Mouse (Mus musculus): ENCODE data around the gene Clca3a2.
"Not testable (repeated sequence)": the region's sequence is repeated elsewhere in the genome, so short reads cannot be mapped to it uniquely, and the experiment has no call there.

The Clca3a2 gene

GRCm38 (mm10) chr3:144819219-144819618 lies at the start of gene Clca3a2:
Gene Clca3a2, minus strand, starts transcription at chr3:144819494.
- DNase-seq (ENCODE audit: low spot score in 2 of 2) = not testable (repeated sequence)

DNA sequence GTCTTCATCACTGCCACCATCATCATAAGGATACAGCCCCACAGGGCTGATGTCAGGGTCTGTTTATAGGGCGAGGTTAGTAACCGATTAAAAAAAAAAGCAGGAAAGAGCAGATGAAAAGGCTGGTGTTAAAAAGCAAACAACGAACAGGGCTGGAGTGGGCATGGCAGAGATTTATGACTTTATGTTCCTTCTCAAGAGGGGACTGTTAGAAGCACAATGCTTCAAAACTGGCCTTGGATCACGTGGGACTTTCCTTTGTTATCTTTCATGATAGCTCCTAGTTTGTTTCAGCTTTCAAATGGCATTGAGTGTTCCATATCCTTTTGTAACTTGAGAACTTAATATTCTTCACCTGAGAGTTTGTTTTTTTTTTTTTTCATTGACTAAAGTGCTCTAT lies 30.3 kb upstream of the Clca3a2 start:
- no peak for DNase-seq (ENCODE audit: low spot score in 2 of 2)

DNA sequence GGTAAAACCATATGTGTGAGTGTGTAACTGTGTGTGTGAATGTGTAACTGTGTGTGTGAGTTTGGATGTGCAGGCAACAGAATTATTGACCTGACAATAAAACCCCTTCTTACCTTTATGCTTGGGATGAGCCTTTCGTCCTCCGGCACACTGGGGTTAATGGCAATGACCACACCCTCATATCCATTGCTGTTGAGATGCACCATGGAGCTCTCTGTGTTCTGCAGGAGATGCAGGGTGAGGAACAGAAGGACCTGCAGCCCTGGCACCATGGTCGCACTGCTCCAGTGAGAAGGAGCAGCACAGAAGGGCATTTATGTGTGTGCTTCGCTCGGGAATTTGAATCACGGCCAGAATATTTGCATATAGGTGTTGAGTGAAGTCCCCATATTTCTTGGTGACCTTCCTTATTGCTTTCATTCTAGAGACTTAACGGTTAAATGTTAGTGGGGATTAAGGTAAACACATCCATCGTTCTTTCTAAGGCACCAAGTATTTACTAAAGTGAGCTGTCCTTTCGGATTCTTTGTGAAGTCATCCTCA lies 29.8 kb upstream of the Clca3a2 start, which contains the start of gene Clca3b:
Clca3b (minus strand) TSS at position 344 of the 543 bp plus-strand sequence.
- DNase-seq (ENCODE audit: low spot score in 2 of 2) = not testable (repeated sequence)

- DNase-seq (ENCODE audit: low spot score in 2 of 2) = no peak
Measured at GRCm38 (mm10) chr3:144827257-144827656, 8.0 kb upstream of the Clca3a2 start.

DNA sequence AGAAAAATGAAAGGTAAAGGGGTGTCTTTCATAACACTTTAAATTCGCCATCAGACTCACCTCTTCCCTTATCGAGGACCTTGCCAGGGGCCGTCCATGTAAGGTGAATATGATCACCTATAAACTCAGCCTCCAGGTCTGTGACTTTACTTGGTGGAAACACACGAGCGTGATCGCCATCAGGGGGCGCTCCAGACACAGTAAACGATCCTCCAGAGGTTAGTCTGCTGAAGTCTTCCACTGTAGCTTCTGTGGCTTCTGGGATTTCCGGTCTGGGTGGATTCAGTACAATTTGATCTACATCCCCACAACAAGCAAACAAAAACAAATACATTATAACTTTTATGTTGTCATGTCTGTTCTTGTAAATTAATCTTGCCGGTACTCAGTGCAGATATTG lies 5.9 kb upstream of the Clca3a2 start:
- DNase-seq (ENCODE audit: low spot score in 2 of 2) = peak; percentile 57 to 82

GRCm38 (mm10) chr3:144823331-144823730 lies 4.0 kb upstream of the Clca3a2 start:
- DNase-seq (ENCODE audit: low spot score in 2 of 2) = no peak

GRCm38 (mm10) chr3:144820632-144821031 lies 1.3 kb upstream of the Clca3a2 start:
- DNase-seq (ENCODE audit: low spot score in 2 of 2) = no peak

DNA sequence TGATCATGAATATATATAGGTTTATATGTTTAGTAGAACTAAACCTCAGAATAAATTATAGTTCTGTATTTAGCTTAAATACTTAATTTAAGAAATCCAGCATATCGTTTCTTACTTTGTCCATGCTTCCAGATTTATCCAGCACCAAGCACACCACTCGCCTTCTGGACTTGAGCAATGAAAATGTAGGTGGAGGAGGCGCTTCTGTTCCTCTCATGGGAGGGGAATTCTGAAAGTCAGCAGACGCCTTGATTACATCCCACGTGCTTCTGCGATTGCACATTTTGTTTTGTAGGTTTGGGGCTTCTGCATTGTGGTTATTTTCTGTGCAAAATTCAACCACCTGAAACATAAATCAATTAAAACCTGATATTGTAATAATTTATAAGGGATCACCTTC lies 6.0 kb downstream of the Clca3a2 start:
- DNase-seq (ENCODE audit: low spot score in 2 of 2) = not testable (repeated sequence)

DNA sequence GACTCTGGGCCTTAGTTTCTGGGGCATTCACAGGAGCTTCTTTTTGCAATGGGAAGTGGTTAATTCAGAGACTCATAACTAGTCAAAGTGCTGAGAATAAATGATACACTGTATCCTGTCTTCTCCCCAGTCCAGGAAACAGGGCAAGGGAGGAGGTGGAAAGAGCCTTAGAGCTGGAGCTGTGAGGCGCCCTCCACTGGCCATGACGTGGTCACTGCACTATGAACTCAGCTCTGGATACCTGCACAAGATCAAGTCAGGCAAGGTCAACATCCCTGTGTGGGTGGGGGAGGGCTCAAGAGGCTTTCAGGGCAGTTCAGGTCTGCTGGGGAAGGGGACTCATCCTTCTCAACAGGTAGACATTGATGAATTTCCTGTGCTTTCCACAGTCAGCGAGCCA lies 7.5 kb downstream of the Clca3a2 start:
- no peak for DNase-seq (ENCODE audit: low spot score in 2 of 2)

DNA sequence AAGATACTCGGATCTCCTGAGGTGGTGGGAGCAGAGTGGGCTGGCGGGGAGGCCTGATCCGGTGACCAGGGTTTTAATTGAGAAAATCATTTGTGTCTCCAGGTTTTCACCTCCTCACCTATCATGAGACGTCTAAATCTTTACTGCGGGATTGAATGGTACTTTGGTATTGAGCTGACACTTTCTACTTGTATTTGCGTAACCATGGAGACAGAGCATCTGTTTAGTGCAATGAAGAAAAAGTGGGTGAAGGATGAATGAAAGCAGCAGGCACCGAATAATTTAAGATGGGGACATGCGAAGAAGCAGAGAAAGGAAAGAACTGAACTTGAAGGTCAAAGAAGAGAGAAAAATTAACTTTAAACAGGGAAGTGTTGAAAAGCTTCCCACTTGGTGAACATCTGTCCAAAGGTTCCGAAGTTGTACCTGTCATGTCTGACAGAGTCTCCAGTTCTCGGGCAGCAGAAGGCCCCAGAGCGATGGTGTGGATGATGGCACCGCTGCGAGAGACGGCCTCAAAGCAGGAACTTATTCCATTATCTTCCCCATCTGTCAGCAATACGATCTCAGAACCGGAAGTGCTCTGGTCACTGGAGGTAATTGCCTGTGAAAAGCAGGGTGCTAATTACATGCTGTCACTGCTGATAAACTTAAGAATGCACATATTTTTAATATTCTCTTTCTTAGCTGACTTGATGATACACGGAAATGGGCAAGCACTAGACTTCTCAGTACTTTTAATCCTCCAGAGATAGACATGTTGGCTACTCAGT lies 11.0 kb downstream of the Clca3a2 start:
- DNase-seq (ENCODE audit: low spot score in 2 of 2) = not testable (repeated sequence)

DNA sequence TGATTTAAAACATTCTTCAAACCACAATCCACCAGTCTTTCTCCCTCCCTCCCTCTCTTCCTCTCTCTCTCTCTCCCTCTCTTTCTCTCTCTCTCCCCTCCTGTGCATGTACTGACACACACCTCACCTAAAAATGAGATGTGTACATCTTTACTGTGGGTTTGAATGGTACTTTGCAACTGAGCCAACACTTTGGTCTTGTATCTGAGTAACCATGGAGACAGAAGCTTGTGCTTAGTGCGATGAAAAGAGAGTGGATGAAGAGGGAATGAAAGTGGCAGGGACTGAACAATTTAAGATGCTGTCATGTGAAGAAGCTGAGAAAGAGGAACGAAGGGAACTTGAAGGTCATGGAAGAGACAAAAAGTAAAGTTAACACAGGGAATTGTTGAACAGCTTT lies 12.7 kb downstream of the Clca3a2 start:
- not testable (repeated sequence) for DNase-seq (ENCODE audit: low spot score in 2 of 2)

DNA sequence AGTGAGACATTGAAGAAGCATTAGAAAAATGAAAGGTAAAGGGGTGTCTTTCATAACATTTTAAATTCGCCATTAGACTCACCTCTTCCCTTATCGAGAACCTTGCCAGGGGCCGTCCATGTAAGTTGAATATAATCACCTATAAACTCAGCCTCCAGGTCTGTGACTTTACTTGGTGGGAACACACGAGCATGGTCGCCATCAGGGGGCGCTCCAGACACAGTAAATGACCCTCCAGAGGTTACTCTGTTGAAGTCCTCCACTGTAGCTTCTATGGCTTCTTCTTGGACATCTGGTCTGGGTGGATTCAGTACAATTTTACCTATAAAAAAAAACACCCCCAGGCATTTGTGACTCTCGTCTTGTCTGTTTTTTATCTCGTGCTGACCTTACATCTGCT lies 17.4 kb downstream of the Clca3a2 start:
- DNase-seq (ENCODE audit: low spot score in 2 of 2) = no peak

DNA sequence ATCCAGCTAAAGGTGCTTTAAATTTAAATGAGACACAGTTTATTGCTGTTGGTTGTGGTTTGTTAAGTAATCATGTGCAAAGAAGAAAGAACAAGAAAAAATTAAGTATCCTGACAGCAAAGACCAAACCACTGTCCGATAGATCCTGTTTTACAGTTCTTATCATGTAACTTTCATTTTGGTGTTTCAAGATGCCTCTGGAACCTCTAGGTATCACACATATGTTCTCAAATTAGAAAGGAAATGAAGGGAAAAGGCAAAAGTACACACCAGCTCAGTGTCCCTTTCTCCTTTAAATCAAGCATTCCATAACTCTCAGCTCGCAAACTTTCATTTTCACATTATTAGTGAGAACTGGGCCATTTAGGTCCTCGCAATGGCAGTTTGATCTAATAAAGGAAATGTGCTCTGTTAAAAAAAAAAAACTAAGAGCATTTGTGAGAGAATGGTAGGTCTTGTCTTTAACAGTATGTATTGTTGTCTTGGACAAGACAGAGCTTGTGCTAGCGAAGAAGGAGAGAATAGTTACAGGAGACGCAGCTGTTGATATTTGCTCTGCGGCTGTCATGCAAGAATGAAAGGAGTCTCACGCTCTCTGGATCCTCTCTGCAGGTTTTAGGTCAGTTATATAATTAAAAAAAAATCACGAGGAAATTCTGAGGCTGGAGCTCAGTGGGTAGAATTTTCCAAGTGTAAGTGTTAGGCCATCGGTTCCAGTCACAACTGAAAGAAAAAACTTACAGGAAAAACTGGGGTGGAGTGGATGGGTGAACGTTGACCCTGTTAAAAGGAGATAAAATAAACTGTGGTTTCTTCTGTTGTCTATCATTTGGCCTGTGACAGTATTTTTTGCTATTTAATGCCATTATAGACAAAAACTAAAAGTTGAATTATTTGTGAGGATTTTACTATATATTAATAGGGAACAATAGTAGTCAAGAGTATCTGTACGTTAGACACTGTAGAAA lies 33.8 kb downstream of the Clca3a2 start:
- no peak for DNase-seq (ENCODE audit: low spot score in 2 of 2)

DNA sequence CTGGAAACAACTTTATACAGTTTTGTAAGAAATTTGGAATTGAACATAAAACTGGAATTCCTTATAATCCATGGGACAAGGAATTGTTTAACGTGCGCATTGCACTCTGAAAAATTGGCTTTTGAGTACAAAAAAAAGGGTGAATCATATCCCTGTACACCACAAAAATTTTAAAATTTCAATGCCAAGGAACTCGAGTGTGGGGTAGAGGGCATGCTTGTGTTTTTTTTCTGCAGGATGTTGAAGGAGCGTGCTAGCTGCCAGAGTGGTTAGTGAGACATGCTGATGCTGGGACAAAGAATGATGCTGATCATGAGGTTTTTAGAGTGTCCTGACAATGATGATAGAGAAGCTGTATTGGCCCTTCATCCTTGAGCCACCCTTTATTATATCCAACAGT lies 54.1 kb downstream of the Clca3a2 start:
- DNase-seq (ENCODE audit: low spot score in 2 of 2) = no peak

DNA sequence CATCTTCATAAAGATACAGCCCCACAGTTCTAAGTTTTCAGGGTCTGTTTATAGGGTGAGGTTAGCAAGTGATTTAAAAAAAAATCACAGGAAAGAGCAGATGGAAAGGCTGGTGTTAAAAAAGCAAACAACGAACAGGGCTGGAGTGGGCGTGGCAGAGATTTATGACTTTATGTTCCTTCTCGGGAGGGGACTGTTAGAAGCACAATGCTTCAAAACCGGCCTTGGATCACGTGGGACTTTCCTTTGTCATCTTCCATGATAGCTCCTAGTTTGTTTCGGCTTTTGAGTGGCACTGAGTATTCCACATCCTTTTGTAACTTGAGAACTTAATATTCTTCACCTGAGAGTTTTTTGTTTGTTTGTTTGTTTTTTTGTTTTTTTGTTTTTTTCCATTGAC lies 57.8 kb downstream of the Clca3a2 start:
- DNase-seq (ENCODE audit: low spot score in 2 of 2) = no peak

DNA sequence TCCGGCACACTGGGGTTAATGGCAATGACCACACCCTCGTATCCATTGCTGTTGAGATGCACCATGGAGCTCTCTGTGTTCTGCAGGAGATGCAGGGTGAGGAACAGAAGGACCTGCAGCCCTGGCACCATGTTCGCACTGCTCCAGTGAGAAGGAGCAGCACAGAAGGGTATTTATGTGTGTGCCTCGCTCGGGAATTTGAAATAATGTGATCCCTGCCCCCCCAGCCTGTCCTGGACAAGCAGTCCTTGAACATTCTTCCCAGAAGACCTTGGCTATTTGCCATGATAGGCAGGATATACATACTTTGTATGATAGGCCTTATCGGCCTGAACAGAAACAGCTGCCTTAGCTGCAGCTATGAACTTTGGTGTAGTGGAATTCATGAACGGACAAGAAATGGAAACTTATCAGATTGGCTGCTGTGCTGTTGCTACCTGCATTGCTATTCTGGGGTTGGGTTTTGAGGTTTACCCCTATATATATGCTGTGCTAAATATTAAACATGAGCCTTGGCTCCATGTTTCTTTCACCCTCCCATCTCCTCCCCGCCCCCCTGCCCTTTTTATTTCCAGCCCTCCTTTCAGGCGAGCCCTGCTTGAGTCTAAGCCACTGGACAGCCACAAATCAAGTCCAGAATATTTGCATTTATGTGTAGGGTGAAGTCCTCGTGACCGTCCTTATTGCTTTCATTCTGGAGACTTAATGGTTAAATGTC lies 58.5 kb downstream of the Clca3a2 start, which contains the start of gene Clca3a1:
Clca3a1 (minus strand) TSS at position 386 of the 718 bp plus-strand sequence.
- no peak for DNase-seq (ENCODE audit: low spot score in 2 of 2)

DNA sequence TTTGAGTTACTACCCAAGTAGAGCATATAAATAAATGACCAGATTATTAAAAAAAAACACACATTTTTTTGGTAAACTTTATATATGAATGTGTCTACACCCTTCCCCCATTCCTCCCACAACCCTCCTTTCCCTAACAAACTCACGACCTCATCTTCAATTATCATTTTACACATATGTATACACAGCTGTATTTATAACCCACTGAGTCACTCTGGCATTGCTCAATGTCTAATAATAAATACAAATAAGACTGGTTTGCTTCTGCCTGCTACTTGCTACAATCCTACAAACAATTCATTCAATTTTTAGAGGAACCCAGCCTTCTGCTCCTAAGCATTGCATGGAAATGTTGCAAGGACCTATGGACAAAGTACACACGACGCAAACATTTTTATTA lies 59.6 kb downstream of the Clca3a2 start:
- no peak for DNase-seq (ENCODE audit: low spot score in 2 of 2)

GRCm38 (mm10) chr3:144756103-144756502 lies 63.2 kb downstream of the Clca3a2 start:
- not testable (repeated sequence) for DNase-seq (ENCODE audit: low spot score in 2 of 2)

DNA sequence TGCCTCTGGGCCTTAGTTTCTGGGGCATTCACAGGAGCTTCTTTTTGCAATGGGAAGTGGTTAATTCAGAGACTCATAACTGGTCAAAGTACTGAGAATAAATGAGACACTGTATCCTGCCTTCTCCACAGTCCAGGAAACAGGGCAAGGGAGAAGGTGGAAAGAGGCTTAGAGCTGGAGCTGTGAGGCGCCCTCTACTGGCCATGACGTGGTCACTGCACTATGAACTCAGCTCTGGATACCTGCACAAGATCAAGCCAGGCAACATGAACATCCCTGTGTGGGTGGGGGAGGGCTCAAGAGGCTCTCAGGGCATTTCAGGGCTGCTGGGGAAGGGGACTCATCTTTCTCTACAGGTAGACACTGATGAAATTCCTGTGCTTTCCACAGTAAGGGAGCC lies 66.2 kb downstream of the Clca3a2 start:
- no peak for DNase-seq (ENCODE audit: low spot score in 2 of 2)

GRCm38 (mm10) chr3:144749062-144749963 lies 70.0 kb downstream of the Clca3a2 start:
- not testable (repeated sequence) for DNase-seq (ENCODE audit: low spot score in 2 of 2)

Data from frontal cortex, postnatal 14 days (tissue).